Mouse (Mus musculus): ENCODE measurements at regions not wholly inside any gene's neighbourhood (a gene's known extent, or its start where the extent isn't known, plus 50 kb on each side); places are given as distances from the start of the nearest gene placed in this dataset.
A peak's percentile ranks its signal among the peaks of the same experiment; 100 is the strongest.

DNA sequence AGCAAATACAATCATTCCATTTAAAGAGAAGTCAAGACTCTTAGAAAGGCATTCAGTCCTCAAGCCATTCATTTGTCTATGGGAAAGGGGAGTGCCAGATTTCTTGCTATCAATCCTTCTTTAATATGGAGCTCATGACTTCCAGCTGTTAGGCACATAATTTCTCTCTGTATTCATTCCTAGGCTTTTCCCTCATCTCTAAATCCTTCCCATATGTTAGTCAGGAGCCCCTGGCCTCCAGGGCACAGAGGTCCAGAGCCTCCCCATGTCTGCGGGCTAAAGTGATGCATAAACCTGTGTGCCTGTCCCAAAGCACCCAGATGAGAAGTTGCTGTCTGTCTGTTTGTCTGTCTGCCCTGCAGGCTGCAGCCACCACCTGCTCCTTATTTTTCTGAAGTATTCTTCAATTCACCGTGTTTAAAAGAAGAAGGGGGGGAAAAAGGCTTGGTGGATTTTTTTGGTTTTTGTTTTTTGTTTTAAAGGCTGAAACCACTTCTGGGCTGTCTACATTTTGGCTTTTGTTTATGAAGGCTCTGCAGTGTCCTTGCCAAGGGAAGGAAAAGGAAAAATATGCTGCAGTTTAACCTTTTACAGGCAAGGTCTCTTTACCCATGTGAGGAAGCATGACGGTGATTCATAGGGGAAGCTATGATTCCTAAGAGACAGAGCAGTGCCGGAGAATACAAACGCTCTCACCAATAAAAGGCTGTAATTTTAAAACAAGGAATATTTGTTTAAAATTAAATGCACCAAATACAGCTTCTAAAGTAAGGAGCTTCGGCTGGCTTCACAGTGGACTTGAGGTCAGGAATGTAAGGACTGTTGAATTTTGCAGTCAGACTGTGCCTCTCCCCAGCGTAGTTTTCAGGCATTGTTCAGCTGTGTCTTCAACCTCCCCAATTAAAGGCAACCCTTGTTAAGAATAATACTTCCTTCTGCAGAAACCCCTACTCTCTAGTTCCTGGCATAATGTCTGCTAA, 379.0 kb downstream of the Atp23 start:
- intact Hi-C loops (cut with DNase I) = no loop called here
- no peak for DNase-seq (ENCODE audit: low spot score in 2 of 2)

DNA sequence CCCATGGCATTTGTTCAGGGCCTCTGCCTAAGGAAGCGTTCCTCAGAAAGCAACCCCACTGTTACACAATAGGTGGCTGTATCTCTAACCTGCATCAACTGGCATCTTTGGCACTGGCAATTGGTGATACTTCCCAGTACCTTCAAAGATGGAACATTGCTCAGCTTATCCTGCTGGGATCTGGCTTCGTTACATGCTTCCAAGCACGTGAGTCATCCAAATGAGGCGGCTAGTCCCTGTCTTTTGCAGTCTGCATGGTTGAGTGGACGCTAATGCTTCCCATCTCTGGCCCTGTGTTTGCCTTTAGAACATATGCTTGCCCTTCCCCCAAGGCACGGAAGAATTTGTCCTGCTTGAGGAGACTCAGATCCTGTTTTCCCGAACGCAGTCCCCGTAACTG, 380.2 kb downstream of the Atp23 start:
- no peak for DNase-seq (ENCODE audit: low spot score in 2 of 2)
- intact Hi-C loops (cut with DNase I) = no loop called here

DNA sequence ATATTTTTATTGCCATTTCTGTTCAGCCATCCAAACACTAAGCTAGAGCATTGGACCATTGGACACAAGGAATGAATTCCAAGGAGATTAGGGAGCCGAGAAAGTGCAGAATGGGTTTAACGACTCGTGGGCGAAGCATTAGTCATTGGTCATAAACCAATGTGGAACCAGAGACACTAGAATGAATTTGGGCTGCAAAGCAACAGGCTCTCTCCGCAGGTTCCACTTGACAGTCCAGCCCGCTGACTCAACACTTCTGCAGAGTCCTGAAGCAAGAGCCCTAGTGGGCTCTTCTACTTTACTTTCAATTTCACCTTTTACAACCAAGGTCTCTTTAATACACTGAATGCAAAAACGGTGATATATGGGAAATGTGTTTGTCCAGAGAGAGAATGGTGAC, 388.0 kb downstream of the Atp23 start:
- no peak for DNase-seq (ENCODE audit: low spot score in 2 of 2)
- intact Hi-C loops (cut with DNase I) = loop anchor here (5.0 kb wide), 1 partner anchor 921 kb away; no protein-coding TSS in a partner anchor

DNA sequence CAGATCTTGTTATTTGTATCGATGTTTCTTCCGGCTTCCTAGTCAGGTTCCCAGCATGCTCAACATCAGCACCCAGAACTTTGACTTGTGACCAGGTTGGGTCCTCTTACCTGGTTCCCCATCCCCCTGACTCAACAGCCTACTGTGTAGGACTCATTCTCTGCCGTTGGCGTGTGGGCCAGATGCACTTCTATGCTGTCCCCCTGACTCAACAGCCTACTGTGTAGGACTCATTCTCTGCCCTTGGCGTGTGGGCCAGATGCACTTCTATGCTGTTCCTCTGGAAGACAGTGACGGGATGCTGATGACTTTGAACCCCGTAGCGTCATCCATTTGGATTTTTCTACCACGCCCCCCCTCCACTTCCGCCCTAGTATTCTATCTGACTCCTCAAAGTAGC, 389.6 kb downstream of the Atp23 start:
- intact Hi-C loops (cut with DNase I) = loop anchor here (5.0 kb wide), 1 partner anchor 919 kb away; no protein-coding TSS in a partner anchor
- peak; percentile 96 to 97 for DNase-seq (ENCODE audit: low spot score in 2 of 2)

GRCm38 (mm10) chr10:126505988-126506387, 395.2 kb downstream of the Atp23 start:
- intact Hi-C loops (cut with DNase I) = no loop called here
- no peak for DNase-seq (ENCODE audit: low spot score in 2 of 2)

- intact Hi-C loops (cut with DNase I) = no loop called here
- peak in 1 of 2 experiments; percentile 42 for DNase-seq (ENCODE audit: low spot score in 2 of 2)
Measured at GRCm38 (mm10) chr10:126502013-126502688, 399.0 kb downstream of the Atp23 start.

- DNase-seq (ENCODE audit: low spot score in 2 of 2) = no peak
- intact Hi-C loops (cut with DNase I) = no loop called here
Measured at GRCm38 (mm10) chr10:126498726-126499125, 402.4 kb downstream of the Atp23 start.

DNA sequence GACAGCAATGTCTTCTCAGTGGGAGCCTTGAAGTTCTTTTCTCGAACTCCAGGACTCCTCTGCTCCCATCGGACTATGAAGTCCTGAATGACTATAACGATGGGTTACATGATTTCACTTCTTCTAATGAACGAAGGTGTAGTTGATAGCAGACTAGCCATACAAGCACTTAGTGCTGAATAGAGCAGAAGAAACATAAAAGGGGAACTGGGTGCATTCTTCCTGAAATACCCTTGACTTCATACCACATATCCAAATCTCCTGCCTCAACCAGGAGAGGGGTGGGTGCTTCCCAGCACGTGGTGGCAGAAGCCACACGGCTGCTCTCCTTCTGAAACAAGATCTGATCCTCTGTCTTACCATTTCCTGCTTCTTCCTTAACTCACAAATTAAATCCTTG, 407.4 kb downstream of the Atp23 start:
- intact Hi-C loops (cut with DNase I) = no loop called here
- no peak for DNase-seq (ENCODE audit: low spot score in 2 of 2)

DNA sequence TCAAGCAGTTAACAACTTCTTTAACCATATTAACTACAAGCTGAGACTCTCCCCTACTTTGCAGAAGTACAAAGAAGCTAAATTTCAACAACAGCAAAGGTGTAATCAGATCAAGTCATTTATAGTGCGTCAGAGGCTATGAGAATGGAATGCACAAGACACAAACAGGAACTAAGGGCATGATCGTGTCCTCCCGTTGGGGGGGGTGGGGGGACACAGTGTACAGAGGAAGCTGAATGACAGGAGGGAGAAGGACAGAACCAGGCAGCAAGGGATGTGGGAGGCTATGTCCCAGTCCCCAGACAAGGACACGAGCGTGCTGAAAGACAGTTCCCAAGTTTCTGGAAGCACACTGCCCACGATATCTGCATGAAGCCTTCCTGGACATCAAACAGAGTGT, 408.9 kb downstream of the Atp23 start:
- no peak for DNase-seq (ENCODE audit: low spot score in 2 of 2)
- intact Hi-C loops (cut with DNase I) = no loop called here

DNA sequence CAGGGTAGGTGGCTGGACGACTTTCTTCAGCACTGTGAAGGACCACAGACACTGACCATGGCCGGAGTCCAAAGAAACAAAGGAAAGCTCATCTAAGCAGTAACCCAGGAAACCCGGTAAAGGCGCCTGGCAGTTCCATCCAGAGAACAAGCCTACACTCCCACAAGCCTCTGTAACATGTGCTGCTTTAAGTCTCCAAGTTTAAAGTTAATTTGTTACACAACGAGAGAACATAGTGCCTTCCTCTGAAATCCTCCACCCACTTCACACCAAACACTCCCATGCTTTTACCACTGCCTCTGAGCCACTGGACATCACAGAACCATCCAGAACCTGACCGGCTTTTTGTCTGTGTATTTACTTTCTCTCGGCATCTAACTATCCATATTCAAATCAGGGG, 416.0 kb downstream of the Atp23 start:
- DNase-seq (ENCODE audit: low spot score in 2 of 2) = peak in 1 of 2 experiments; percentile 74
- intact Hi-C loops (cut with DNase I) = loop anchor here (10.0 kb wide), 1 partner anchor 360 kb away; no protein-coding TSS in a partner anchor

- DNase-seq (ENCODE audit: low spot score in 2 of 2) = peak in 1 of 2 experiments; percentile 50
- intact Hi-C loops (cut with DNase I) = loop anchor here (10.0 kb wide), 1 partner anchor 361 kb away; no protein-coding TSS in a partner anchor
Measured at GRCm38 (mm10) chr10:126483479-126483878, 417.7 kb downstream of the Atp23 start.

GRCm38 (mm10) chr10:126480382-126480781, 420.8 kb downstream of the Atp23 start:
- intact Hi-C loops (cut with DNase I) = loop anchor here (10.0 kb wide), 1 partner anchor 364 kb away; no protein-coding TSS in a partner anchor
- no peak for DNase-seq (ENCODE audit: low spot score in 2 of 2)

GRCm38 (mm10) chr10:126479743-126480142, 421.4 kb downstream of the Atp23 start:
- no peak for DNase-seq (ENCODE audit: low spot score in 2 of 2)
- intact Hi-C loops (cut with DNase I) = loop anchor here (10.0 kb wide), 1 partner anchor 365 kb away; no protein-coding TSS in a partner anchor

DNA sequence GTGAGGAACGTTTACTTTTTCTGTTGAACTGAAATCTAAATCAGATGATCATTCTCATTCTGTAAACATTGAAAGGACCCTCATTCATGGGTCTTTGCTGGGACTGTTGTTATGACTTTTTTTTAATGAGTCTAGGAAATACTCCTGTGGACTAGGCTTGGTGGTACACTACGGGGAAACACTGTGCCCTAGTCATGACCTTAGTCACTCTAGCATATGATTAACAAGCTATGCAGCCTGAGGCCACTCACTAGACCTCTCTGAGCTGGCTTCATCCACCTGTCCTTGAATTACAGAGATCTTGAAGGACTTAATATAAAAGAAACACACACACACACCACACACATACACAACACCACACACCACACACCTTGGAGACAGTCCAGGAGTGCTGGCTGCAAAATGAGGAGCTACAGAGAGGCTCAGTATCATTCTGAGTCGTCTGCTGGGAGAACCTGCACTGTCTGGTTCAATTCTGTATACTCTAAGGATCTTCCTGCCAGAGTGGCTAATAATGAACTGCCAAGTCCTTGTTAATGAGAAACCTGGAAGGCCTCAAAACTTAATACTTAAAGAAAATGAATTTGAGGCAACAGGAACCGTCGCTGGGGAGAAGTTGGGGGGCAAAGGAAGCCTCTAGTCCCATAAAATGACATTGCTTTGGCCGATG, 428.0 kb downstream of the Atp23 start:
- intact Hi-C loops (cut with DNase I) = no loop called here

DNA sequence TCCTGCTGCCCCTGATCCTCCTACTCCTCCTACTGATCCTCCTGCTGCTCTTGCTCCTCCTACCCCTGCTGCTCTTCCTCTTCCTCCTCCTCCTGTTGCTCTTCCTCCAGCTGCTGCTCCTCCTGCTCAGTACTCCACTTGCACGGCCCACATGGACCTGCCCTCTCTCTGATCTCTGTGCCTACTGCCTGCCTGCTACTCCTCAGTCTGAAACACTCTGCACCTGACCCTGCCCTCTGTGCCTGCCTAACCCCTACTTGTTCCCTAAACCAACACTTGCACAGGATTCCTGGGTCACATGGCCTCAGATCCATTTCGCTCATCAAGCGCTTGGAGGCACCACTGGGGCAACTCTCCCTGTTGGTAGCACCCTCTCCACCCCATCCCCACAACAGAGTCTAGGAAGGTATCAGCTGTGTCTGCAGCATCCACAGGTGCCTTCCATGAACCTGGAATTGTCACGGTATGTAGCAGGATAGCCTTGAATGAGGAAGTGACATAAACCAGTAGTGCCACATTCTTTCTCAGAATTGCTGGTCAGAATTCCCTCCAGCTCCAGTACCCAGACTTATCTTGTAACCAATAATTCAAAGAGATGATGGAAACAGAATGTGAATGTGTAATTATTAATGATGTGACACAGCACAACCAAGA, 430.2 kb downstream of the Atp23 start:
- intact Hi-C loops (cut with DNase I) = no loop called here
- no peak for DNase-seq (ENCODE audit: low spot score in 2 of 2)

More for the DNA sequence above, 428.0 kb downstream of the Atp23 start:
- no peak for DNase-seq (ENCODE audit: low spot score in 2 of 2)

DNA sequence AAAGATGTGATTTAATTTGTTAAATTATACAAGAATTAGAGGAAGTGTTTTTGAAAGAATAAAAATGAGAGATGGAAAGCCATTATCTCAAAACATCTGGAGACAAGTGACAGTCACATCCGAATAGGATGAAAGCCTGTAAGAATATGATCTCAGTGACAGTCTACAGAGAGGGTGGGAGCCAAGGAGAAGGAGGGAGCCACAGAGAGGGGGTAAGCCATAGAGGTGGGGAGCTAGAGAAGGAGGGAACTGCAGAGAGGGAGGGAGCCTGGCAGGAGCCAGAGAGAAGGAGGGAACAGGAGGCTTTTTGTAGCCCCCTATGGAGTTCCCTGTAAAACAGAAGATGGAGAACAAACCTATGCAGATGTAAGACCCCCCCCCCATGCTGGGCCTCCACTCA, 438.4 kb downstream of the Atp23 start:
- intact Hi-C loops (cut with DNase I) = no loop called here
- no peak for DNase-seq (ENCODE audit: low spot score in 2 of 2)

- DNase-seq (ENCODE audit: low spot score in 2 of 2) = peak in 1 of 2 experiments; percentile 26
- intact Hi-C loops (cut with DNase I) = no loop called here
Measured at GRCm38 (mm10) chr10:126458523-126458922, 442.6 kb downstream of the Atp23 start.

DNA sequence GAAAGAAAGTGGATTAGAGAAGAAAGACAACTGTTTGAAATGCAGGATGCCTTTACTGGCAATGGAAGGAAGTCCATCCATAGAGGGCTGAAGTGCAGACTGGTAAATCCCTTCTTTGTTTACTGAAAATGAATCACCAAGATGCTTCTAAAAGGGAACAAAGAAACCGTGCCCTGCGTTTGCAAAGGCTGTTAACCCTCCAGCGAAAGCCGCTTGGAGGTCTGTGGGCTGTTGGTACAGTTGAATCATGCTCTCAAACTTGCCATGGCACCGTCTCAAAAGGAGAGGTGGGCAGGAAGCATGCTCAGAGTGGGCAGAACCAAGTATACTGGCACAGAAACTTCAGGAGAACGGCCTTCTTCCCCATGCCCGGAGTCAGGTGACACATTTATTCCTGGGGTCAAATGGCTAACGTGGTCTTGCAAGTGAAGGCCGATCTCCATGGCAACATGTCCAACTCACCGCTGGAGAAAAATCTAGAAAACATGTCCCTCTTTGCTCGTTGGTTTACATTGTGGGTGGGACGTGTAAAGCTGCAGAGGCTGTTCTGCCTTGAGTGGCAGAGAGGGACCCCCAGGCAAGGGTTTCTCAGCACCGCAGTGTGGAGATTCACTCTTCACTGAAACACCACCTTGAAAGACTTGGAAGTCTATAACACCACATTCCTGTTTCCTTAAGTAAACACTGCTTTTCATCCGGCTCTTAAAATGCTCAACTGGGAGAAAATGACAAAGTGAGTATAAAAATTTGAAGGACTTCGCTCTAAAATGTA, 448.2 kb downstream of the Atp23 start:
- DNase-seq (ENCODE audit: low spot score in 2 of 2) = peak in 1 of 2 experiments; percentile 13
- intact Hi-C loops (cut with DNase I) = no loop called here

All from left cerebral cortex, postnatal 25 days (tissue).